Mouse (Mus musculus): ENCODE results near the gene Coro6.

The Coro6 gene

DNA sequence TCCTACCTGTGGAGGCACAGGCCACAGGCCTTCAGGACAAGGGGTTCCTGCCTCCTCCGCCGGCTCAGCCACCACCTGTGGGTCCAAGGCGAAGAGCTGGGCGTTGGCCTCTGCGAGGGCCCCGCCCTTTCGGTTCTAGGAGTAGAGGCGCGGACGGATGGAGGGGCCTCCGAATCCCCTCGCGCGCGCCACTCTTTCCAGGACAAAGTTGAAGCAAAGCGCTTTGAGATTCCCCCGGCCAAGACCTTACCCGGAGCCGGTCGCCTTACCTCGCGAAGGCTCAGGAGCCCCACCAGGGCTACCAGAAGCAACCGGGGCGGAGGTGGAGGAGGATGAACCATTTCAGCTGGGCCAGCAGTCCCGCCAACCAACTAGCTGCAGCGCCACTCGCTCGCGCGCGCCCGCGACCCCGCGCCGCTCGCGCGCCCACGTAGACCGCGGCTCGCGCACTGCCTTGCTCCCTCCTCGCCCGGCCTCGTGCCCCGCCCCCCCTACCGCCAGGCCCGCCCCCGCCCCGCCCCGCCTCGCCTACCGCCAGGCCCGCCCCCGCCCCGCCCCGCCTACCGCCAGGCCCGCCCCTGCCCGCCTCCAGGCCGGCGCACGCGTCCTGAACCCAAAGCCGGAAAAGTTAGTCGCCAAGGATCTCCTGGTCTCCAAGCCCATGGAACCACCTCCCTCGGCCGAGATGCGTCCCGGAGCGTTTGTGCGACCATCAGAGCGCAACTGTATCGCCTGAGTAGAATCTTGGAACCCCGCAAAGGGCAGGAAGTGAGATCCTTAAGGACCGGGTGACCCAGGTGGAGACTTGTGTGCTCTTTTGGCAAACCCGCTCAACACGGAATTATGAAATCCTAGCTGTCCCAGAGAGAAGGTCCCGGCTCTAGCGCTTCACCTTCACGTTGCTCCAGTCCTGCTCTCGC lies 50.9 kb downstream of the Coro6 start:
- DNase-seq (ENCODE audit: low read depth, low spot score) = peak; percentile 78

DNA sequence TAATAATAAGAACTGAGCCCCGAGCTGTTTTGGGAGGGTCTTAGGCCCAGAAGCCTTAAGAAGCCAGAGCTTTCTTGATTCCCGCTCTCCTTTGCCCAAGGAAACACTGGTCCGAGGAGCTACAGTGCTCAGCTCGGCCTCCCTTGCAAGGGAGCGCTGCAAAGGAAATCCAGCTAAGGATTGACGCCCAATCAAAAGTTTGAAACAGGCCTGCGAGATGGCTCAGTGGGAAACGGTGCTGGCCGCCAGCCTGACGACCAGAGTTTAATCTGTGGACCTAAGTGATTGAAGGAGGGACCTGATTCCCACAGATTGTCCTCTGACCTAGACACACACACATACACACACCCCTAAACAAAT lies 51.6 kb downstream of the Coro6 start:
- no peak for DNase-seq (ENCODE audit: low read depth, low spot score)

DNA sequence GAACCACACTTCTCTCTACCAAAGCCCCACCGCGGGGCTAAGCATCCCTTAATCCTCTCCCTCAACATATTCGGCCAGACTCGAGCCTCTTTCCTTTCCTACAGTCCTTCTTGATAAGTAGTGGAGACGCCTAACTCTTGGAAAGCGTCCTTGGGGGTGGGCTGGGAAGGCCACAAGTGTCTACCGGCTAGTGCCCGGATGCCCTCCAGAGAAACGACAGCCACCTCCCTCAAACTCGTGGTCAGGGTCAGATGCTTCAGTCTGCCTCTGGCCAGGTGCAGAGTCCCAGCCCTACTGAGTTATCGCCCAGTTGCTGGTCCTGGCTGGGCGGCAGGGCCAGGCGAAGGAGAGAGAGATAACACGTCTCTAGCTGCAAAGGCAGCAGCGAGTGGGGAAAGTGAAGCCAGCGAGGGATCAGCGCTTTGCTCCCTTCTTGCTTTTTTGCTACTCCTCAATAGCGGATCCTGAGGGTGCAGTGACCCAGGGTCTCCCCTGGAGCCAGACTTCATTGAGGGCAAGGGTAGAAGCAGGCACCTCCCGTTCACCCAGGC lies 52.1 kb downstream of the Coro6 start:
- DNase-seq (ENCODE audit: low read depth, low spot score) = no peak

DNA sequence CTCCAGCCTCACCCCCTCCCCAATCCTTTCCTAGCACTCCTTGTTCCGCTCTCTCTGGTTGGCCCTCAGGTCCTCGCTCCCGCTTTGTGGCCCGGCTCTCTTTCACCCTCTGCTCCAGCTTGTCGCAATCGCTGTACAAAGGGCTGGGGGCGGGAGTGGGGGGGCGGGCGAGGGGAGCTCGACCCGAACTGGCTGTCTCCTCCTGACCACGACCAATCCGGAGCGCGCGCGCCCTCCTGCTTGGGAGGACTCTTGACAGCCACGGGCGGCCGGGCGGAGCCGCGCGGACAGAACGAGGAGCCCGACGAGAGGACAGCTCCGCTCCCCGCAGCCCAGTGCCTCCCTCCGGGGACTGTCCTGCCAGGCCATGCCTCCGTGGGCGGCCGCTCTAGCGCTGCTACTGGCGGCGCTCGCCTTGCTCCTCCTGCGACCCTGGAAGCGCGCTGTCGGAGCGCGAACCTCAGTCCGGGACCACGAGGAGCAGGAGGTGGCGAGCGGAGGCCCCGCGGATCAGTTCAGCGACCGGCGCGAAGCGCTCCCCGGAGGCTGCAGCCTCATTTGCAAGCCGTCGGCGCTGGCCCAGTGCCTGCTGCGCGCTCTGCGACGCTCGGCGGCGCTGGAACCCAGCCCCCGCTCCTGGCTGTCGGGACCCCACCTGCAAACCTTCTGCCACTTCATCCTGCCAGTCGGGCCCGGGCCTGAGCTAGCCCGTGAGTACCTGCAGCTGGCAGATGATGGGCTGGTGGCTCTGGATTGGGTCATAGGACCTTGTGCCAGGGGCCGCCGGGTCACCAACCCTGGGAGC lies 52.8 kb downstream of the Coro6 start, which contains the start of gene Abhd15:
Gene Abhd15, plus strand, starts transcription at position 290 of the 805 bp plus-strand sequence.
- peak; percentile 67 for DNase-seq (ENCODE audit: low read depth, low spot score)

DNA sequence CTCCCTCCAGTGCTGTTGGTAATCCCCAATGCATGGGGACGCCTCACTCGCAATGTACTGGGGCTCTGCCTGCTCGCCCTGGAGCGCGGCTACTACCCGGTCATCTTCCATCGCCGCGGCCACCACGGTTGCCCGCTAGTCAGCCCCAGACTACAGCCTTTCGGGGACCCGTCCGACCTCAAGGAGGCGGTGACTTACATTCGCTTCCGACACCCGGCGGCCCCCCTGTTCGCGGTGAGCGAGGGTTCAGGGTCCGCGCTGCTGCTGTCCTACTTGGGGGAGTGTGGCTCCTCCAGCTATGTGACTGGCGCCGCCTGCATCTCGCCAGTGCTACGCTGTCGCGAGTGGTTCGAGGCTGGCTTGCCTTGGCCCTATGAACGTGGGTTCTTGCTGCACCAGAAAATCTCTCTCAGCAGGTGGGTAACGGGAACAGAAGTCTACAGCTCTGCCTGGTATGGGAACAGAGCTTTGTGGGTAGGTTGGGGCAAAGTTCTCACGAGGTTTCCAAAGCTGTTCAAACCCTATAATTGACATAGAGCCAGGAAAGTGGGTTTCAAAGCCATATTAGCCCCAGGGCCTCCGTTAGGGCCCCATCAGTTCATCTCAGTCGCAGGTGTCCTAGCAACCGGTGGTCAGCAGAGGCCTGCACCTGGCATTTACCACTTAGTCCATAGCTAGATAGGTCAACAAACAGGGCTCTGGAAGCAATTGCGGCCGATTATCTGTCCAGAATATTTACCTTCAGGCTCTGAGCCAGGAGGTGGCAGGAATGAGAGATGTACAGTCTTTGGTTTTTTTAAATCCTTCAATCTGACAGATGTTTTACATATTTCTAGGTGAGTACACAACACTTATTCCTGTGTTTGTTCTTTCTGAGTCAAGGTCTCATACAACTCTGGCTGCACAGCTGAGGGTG lies 53.7 kb downstream of the Coro6 start, which contains the start of gene Trp53i13:
Gene Trp53i13, minus strand, starts transcription at position 344 of the 916 bp plus-strand sequence.
- no peak for DNase-seq (ENCODE audit: low read depth, low spot score)

DNA sequence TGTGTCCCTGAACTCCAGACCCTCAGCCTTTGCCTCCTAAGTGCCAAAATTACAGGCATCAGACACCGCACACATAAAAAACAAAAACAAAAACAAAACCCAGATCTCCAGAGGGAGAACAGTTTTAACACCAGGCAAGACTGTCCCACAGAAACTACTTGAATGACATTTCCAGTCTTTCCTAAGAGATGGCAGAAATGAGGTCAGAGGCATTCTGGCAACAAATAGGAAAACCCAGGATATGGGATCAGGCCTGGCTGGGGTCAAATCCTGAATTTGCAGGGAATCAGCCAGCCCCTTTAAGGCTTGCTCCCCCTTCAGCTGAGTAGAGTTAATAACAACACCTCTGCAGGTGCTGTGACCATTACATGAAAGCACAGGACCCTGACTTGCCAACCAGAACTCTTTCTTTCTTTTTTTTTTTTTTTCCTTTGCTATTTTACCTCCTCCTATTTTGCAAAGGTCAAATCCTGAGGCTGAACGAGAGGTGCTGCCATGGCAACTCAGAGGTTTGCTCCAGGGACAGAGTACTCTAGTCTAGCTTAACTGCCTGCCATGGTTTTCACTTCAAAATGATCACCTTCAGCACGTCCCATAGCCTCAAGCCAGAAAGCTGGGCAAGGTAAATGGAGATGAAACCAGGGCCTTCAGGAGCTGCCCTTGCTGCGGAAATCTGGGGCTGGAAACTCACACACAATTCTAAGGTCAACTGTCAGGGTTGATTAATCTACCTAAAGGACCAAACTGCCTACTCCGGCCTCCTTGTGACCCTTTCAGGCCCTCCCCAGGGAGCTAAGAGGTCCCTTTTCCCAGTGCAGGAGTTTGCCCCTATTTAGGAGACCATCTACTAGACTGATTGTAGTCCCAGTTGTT lies 54.6 kb downstream of the Coro6 start:
- DNase-seq (ENCODE audit: low read depth, low spot score) = no peak

DNA sequence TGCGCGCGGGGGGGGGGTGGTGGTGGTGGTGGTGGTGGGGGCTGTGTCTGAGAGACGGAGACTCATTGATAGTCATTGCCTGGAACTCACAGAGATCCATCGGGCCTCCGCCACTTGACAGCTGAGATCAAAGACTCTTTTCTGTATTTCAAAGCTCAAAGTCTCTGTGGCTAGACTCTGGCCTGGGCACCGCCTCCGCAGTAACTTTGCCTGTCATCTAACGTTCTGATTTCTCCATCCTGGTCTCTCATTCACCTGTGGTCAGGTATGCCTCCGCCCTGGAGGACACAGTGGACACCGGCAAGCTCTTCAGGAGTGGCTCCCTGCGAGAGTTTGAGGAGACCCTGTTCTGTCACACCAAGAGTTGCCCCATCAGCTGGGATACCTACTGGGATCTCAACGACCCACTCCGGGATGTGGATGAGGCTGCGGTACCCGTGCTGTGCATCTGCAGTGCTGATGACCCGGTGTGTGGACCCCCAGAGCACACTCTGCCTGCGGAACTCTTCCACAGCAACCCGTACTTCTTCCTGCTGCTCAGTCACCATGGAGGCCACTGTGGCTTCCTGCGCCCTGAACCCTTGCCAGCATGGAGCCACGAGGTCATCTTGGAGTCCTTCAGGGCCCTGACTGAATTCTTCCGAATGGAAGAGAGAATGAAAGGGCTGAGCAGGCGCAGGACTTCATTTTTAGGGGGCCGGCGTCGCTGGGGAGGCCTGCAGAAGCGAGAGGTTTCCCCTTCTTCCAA lies 56.0 kb downstream of the Coro6 start:
- DNase-seq (ENCODE audit: low read depth, low spot score) = no peak

DNA sequence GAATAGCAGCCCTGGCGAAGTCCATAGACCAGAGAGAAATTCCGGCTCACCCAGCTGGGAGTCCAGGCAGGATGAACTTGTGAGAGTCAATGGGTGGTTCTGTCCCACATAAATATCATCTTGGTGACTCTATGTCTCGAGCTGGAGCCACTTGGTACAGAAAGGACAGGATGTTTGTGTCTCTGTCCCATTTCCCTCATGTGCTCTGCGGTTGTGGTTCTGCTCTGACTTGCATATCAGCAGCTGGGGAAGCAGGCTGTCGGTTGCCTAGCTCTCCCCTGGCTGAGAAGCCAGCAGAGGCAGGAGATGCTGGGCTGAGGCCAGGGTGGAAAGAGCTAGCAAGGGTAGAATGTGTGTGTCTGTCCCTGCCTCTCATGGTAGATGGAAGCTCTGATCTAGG lies 56.8 kb downstream of the Coro6 start, which contains the start of gene Gm10392:
Gene Gm10392, minus strand, starts transcription at position 156 of the 400 bp plus-strand sequence.
- DNase-seq (ENCODE audit: low read depth, low spot score) = no peak
